Mouse (Mus musculus) CH12.LX (cell line): ENCODE results near the gene Gng12. TPM values are rescaled to one million over a fixed set of nuclear protein-coding genes. Genes with fewer than 3 reads are reported as not detected.

Source experiments
- DNase-seq: peaks from one replicate; pipeline ENCODE4 v3.0.0-alpha.2; 2013; ENCODE audit errors: extremely low read depth
- H3K27ac ChIP-seq: 2 replicates; pipeline ENCODE4 v1.5.1; 2012; ENCODE audit warnings: low read depth, mild to moderate bottlenecking, control low read depth, moderate library complexity; ENCODE audit not compliant: insufficient read depth
- H3K27me3 ChIP-seq: replicated peaks from 2 replicates; pipeline ENCODE3; 2012; ENCODE audit warnings: inconsistent platforms
- H3K36me3 ChIP-seq, 2 experiments: replicated peaks in 1 of 2; 2 replicates each; pipeline versions ENCODE3 to v1.6.1; 2012; ENCODE audit warnings: inconsistent platforms in 1 of 2, low read length in 1 of 2, mild to moderate bottlenecking in 1 of 2, mixed read lengths in 1 of 2, moderate library complexity in 1 of 2; ENCODE audit not compliant: control insufficient read depth in 1 of 2, insufficient read depth in 1 of 2
- H3K4me1 ChIP-seq, 2 experiments: 2 replicates each; pipeline ENCODE4 v1.6.1; 2012; ENCODE audit warnings: inconsistent platforms in 1 of 2, moderate library complexity in 1 of 2; ENCODE audit not compliant: insufficient read depth in 2 of 2, control insufficient read depth in 1 of 2
- H3K4me2 ChIP-seq: 2 replicates; pipeline ENCODE4 v1.6.1; 2012; ENCODE audit warnings: low read depth, mild to moderate bottlenecking, control low read depth; ENCODE audit not compliant: poor library complexity, insufficient read depth, severe bottlenecking
- H3K4me3 ChIP-seq, 3 experiments: fragments of 150-350 bp in 1 of 3; sonication (generic) in 1 of 3; replicated peaks in 1 of 3; 2 replicates each; pipeline versions ENCODE3 to v1.5.1; 2011 to 2012; ENCODE audit warnings: low read depth in 2 of 3, low read length in 2 of 3, mild to moderate bottlenecking in 2 of 3, moderate library complexity in 2 of 3, control low read depth in 1 of 3, improper control_type of control experiment in 1 of 3, inconsistent platforms in 1 of 3, mixed read lengths in 1 of 3; ENCODE audit not compliant: poor library complexity in 1 of 3
- H3K79me2 ChIP-seq: replicated peaks from 2 replicates; pipeline ENCODE4 v1.6.1; 2012; ENCODE audit warnings: mild to moderate bottlenecking, moderate library complexity; ENCODE audit not compliant: control insufficient read depth, poor library complexity, insufficient read depth, severe bottlenecking; ENCODE audit errors: extremely low read depth
- H3K9ac ChIP-seq: 2 replicates; pipeline ENCODE4 v1.6.1; 2012; ENCODE audit warnings: low read depth, mild to moderate bottlenecking, control low read depth, moderate library complexity; ENCODE audit not compliant: insufficient read depth
- H3K9me3 ChIP-seq: replicated peaks from 2 replicates; pipeline ENCODE3; 2012; ENCODE audit warnings: low read length, inconsistent platforms, mixed read lengths
- CHD1 ChIP-seq: IDR thresholded peaks from 2 replicates; pipeline ENCODE4 v1.6.1; 2012; ENCODE audit warnings: low read depth, low read length, improper control_type of control experiment, inconsistent platforms
- CHD2 ChIP-seq: IDR thresholded peaks from 2 replicates; pipeline ENCODE4 v1.6.1; 2011; ENCODE audit warnings: low read length, improper control_type of control experiment
- CTCF ChIP-seq, 2 experiments: IDR thresholded peaks in 1 of 2; conservative IDR thresholded peaks in 1 of 2; 2 replicates each; pipeline ENCODE4 v1.5.1; 2011 to 2012; ENCODE audit warnings: low read depth in 2 of 2, low read length in 2 of 2, improper control_type of control experiment in 1 of 2, inconsistent platforms in 1 of 2, mild to moderate bottlenecking in 1 of 2, moderate library complexity in 1 of 2
- EP300 ChIP-seq: IDR thresholded peaks from 2 replicates; pipeline ENCODE4 v1.6.1; 2011; ENCODE audit warnings: low read length, improper control_type of control experiment
- ETS1 ChIP-seq: conservative IDR thresholded peaks from 2 replicates; pipeline ENCODE4 v1.6.1; 2012; ENCODE audit warnings: low read depth, mild to moderate bottlenecking, inconsistent platforms, low read length, improper control_type of control experiment, moderate library complexity
- GABPA ChIP-seq: IDR thresholded peaks from 2 replicates; pipeline ENCODE4 v1.6.1; 2012; ENCODE audit warnings: low read depth, low read length, improper control_type of control experiment, inconsistent platforms; ENCODE audit not compliant: insufficient replicate concordance
- HCFC1 ChIP-seq: IDR thresholded peaks from 2 replicates; pipeline ENCODE4 v1.6.1; 2012; ENCODE audit warnings: low read depth, mild to moderate bottlenecking, inconsistent platforms, low read length, improper control_type of control experiment
- IRF4 ChIP-seq: IDR thresholded peaks from 2 replicates; pipeline ENCODE4 v1.6.1; 2014; ENCODE audit warnings: low read depth, mild to moderate bottlenecking, inconsistent platforms, low read length, improper control_type of control experiment
- JUND ChIP-seq: conservative IDR thresholded peaks from 2 replicates; pipeline ENCODE4 v1.6.1; 2011; ENCODE audit warnings: low read depth, low read length, improper control_type of control experiment
- MAFK ChIP-seq: IDR thresholded peaks from 2 replicates; pipeline ENCODE4 v1.6.1; 2011; ENCODE audit warnings: low read length, improper control_type of control experiment; ENCODE audit not compliant: insufficient replicate concordance
- MAX ChIP-seq: IDR thresholded peaks from 2 replicates; pipeline ENCODE4 v1.6.1; 2011; ENCODE audit warnings: low read length, improper control_type of control experiment
- MAZ ChIP-seq: IDR thresholded peaks from 2 replicates; pipeline ENCODE4 v1.6.1; 2012; ENCODE audit warnings: low read depth, mild to moderate bottlenecking, inconsistent platforms, low read length, improper control_type of control experiment, moderate library complexity
- MEF2A ChIP-seq: IDR thresholded peaks from 2 replicates; pipeline ENCODE4 v1.6.1; 2014; ENCODE audit warnings: low read depth, mild to moderate bottlenecking, inconsistent platforms, low read length, improper control_type of control experiment, borderline replicate concordance
- MXI1 ChIP-seq: IDR thresholded peaks from 2 replicates; pipeline ENCODE4 v1.6.1; 2011; ENCODE audit warnings: mild to moderate bottlenecking, low read depth, low read length, improper control_type of control experiment
- MYC ChIP-seq: IDR thresholded peaks from 2 replicates; pipeline ENCODE4 v1.6.1; 2011; ENCODE audit warnings: low read depth, mild to moderate bottlenecking, improper control_type of control experiment, low read length
- NELFE ChIP-seq: IDR thresholded peaks from 2 replicates; pipeline ENCODE4 v1.6.1; 2011; ENCODE audit warnings: low read depth, low read length, improper control_type of control experiment
- PAX5 ChIP-seq: IDR thresholded peaks from 2 replicates; pipeline ENCODE4 v1.6.1; 2012; ENCODE audit warnings: low read length, inconsistent platforms, mixed read lengths
- RCOR1 ChIP-seq: conservative IDR thresholded peaks from 2 replicates; pipeline ENCODE4 v1.6.1; 2012; ENCODE audit warnings: low read depth, mild to moderate bottlenecking, inconsistent platforms, low read length, improper control_type of control experiment
- SIN3A ChIP-seq: IDR thresholded peaks from 2 replicates; pipeline ENCODE4 v1.6.1; 2012; ENCODE audit warnings: low read length, improper control_type of control experiment, inconsistent platforms
- USF1 ChIP-seq: IDR thresholded peaks from 2 replicates; pipeline ENCODE4 v1.6.1; 2014; ENCODE audit warnings: low read depth, mild to moderate bottlenecking, inconsistent platforms, low read length, improper control_type of control experiment
- USF2 ChIP-seq: conservative IDR thresholded peaks from 2 replicates; pipeline ENCODE4 v1.6.1; 2011; ENCODE audit warnings: low read depth, low read length, improper control_type of control experiment
- ZC3H11A ChIP-seq: IDR thresholded peaks from 2 replicates; pipeline ENCODE4 v1.6.1; 2012; ENCODE audit warnings: low read depth, mild to moderate bottlenecking, inconsistent platforms, low read length, improper control_type of control experiment
- ZKSCAN1 ChIP-seq: IDR thresholded peaks from 2 replicates; pipeline ENCODE4 v1.6.1; 2012; ENCODE audit warnings: low read depth, inconsistent platforms, low read length, improper control_type of control experiment, borderline replicate concordance
- ZNF384 ChIP-seq: IDR thresholded peaks from 2 replicates; pipeline ENCODE4 v1.6.1; 2012; ENCODE audit warnings: low read depth, low read length, improper control_type of control experiment, inconsistent platforms
- dilution Hi-C: fragments of 300-500 bp; cut with MboI; formaldehyde crosslinking; loops from 2 replicates; pipeline ENCODE4 v1.14.3; 2020; ENCODE audit warnings: low sequenced_read_pairs; ENCODE audit not compliant: extremely low pct_unique_long_range_greater_than_20kb, extremely low pct_ligation_motif_present
- in situ Hi-C: fragments of 300-500 bp; cut with MboI; formaldehyde crosslinking; loops from 3 replicates; pipeline ENCODE4 v1.14.3; 2019; ENCODE audit warnings: low sequenced_read_pairs, low pct_ligation_motif_present, low pct_unique_long_range_greater_than_20kb, mixed read lengths
- polyA plus RNA-seq: library from polyadenylated mRNA; unstranded; fragments of >175 nt; gene quantifications from 2 replicates; pipeline ENCODE4 v1.2.1, GENCODE M21; 2012; ENCODE audit warnings: low read depth; ENCODE audit not compliant: insufficient read length
- total RNA-seq, 2 experiments: library from RNA; depleted of rRNA; stranded (reverse); fragments of 300-350 nt in 1 of 2; fragments of >200 nt in 1 of 2; gene quantifications; 2 replicates each; pipeline ENCODE4 v1.2.3; 2012 to 2014

The Gng12 gene
- total and polyA plus RNA-seq, 3 experiments: 3.9 to 20.8 (median 12.2) TPM

DNA sequence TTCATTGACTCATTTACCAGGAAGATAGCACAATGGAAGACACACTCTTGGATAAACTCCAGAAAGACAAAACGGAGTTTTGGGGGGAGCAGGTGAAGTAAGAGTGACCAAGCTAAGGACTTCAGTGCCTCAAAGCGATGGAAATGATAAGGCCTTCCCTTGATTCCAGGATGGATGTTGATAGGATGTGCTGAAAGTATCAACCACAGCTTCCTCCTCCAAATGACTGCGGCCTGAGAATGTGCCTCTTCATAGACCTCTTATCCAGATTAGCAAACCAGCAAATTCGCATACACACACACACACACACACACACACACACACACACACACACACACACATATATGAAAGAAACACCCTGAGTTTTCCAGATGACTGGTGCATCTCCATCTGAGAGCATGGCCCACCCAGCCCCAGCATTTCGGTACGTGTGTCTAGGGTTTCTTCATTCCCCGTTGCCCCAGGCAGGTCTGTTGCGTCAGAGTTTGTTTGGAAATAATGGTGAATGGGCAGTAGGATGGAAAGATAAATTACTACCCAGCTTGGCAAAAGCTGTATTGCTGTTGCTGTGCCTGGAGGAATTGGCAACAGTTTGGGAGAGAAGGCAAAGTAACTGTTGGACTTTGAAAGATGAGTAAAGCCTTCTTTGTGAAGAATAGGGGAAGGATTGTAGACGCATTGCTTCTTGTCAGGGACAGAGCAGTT lies 131.4 kb downstream of the Gng12 start:
- no peaks in the 10 kb centered on the region for H3K36me3 ChIP-seq
- peaks cover 6 to 32% of the 10 kb centered on the region in 2 experiments for H3K4me1 ChIP-seq
- no peaks in the 10 kb centered on the region for H3K79me2 ChIP-seq
- H3K4me3 ChIP-seq: no peak overlapping the region
- dilution Hi-C loops: no loop called here
- H3K27ac ChIP-seq: no peak overlapping the region
- DNase-seq: no peak
- in situ Hi-C loops: loop anchor here (5.0 kb wide), 1 partner anchor 60 kb away; no protein-coding TSS in a partner anchor
- H3K9ac ChIP-seq: no peak overlapping the region
- no peaks in the 10 kb centered on the region for H3K27me3 ChIP-seq
- no peak for TF ChIP-seq ZKSCAN1
- no peak for TF ChIP-seq HCFC1
- TF ChIP-seq USF1: no peak
- no peak for TF ChIP-seq NELFE
- no peak for TF ChIP-seq ZC3H11A
- TF ChIP-seq SIN3A: no peak
- no peak for TF ChIP-seq MAFK
- TF ChIP-seq USF2: no peak
- TF ChIP-seq MAX: no peak
- no peak for TF ChIP-seq ZNF384
- TF ChIP-seq CHD2: no peak
- TF ChIP-seq MAZ: no peak
- TF ChIP-seq JUND: no peak
- TF ChIP-seq CHD1: no peak
- no peak for TF ChIP-seq MXI1
- no peak for TF ChIP-seq GABPA
- TF ChIP-seq EP300: no peak
- no peak for TF ChIP-seq ETS1
- no peak for TF ChIP-seq RCOR1
- no peak overlapping the region for H3K4me2 ChIP-seq
- H3K9me3 ChIP-seq: no peaks in the 10 kb centered on the region

GRCm38 (mm10) chr6:67029312-67029950 lies 133.2 kb downstream of the Gng12 start:
- dilution Hi-C loops (no loop called here), in situ Hi-C loops (loop anchor here (5.0 kb wide), 1 partner anchor 62 kb away; no protein-coding TSS in a partner anchor)
- Histone ChIP-seq H3K27me3 (no peaks in the 10 kb centered on the region), H3K27ac (no peak overlapping the region), H3K4me2 (no peak overlapping the region), H3K36me3 (peaks cover 1 to 2% of the 10 kb centered on the region in 2 experiments), H3K79me2 (no peaks in the 10 kb centered on the region; the same call in 1 of the 2 replicates), H3K4me1 (peaks cover 7 to 34% of the 10 kb centered on the region in 2 experiments), H3K9ac (no peak overlapping the region), H3K9me3 (no peaks in the 10 kb centered on the region), H3K4me3 (no peak overlapping the region)
- TF ChIP-seq NELFE: no peak
- no peak for TF ChIP-seq CHD1
- no peak for TF ChIP-seq MAX
- TF ChIP-seq ZNF384: no peak
- no peak for TF ChIP-seq ZC3H11A
- no peak for TF ChIP-seq GABPA
- TF ChIP-seq ZKSCAN1: no peak
- no peak for TF ChIP-seq CTCF (conservative IDR thresholded peaks at IDR 0.05 in 1 of 2, IDR thresholded peaks at IDR 0.05 in 1 of 2; ENCODE audit: low read depth in 2 of 2, low read length in 2 of 2)
- no peak for TF ChIP-seq USF1
- TF ChIP-seq PAX5: no peak
- no peak for TF ChIP-seq JUND
- no peak for TF ChIP-seq MYC
- TF ChIP-seq MEF2A: no peak
- no peak for TF ChIP-seq IRF4
- TF ChIP-seq MXI1: no peak
- no peak for TF ChIP-seq USF2
- no peak for DNase-seq
